Mouse (Mus musculus) layer of hippocampus, adult 11-12 months (tissue): ENCODE results near the gene Fam53b.

Experiments
- DNase-seq: peaks from one replicate; pipeline ENCODE4 v3.0.0; 2022; ENCODE audit warnings: low spot score

The Fam53b gene

GRCm38 (mm10) chr7:132734222-132734621 is 79.5 kb downstream of the Fam53b start:
- DNase-seq = no peak

GRCm38 (mm10) chr7:132733521-132733920 is 80.2 kb downstream of the Fam53b start:
- no peak for DNase-seq

- DNase-seq = no peak
Observed at GRCm38 (mm10) chr7:132732136-132732789, 81.4 kb downstream of the Fam53b start.

GRCm38 (mm10) chr7:132731558-132731957 is 82.1 kb downstream of the Fam53b start:
- no peak for DNase-seq

- no peak for DNase-seq
Observed at GRCm38 (mm10) chr7:132730510-132730909, 83.2 kb downstream of the Fam53b start.

- no peak for DNase-seq
Observed at GRCm38 (mm10) chr7:132729093-132729831, 84.4 kb downstream of the Fam53b start.

- no peak for DNase-seq
Observed at GRCm38 (mm10) chr7:132726106-132726861, 87.4 kb downstream of the Fam53b start.

- DNase-seq = no peak
Observed at GRCm38 (mm10) chr7:132724501-132725062, 89.1 kb downstream of the Fam53b start.

GRCm38 (mm10) chr7:132723906-132724305 is 89.8 kb downstream of the Fam53b start:
- DNase-seq = peak; percentile 69

- DNase-seq = no peak
Observed at GRCm38 (mm10) chr7:132722401-132723370, 91.0 kb downstream of the Fam53b start.

GRCm38 (mm10) chr7:132720562-132720961 is 93.1 kb downstream of the Fam53b start:
- DNase-seq = no peak

- no peak for DNase-seq
Observed at GRCm38 (mm10) chr7:132719570-132719969, 94.1 kb downstream of the Fam53b start.

- peak; percentile 24 for DNase-seq
Observed at GRCm38 (mm10) chr7:132715259-132715658, 98.4 kb downstream of the Fam53b start.

- peak; percentile 83 for DNase-seq
Observed at GRCm38 (mm10) chr7:132714236-132714923, 99.3 kb downstream of the Fam53b start.

- DNase-seq = peak; percentile 67
Observed at GRCm38 (mm10) chr7:132713483-132714126, 100.1 kb downstream of the Fam53b start.

GRCm38 (mm10) chr7:132712956-132713355 is 100.7 kb downstream of the Fam53b start:
- peak; percentile 15 for DNase-seq

- DNase-seq = peak; percentile 24
Observed at GRCm38 (mm10) chr7:132712044-132712708, 101.5 kb downstream of the Fam53b start.

GRCm38 (mm10) chr7:132711579-132711978 is 102.1 kb downstream of the Fam53b start:
- DNase-seq = no peak

GRCm38 (mm10) chr7:132705130-132705529 is 108.6 kb downstream of the Fam53b start:
- DNase-seq = no peak
